Mouse (Mus musculus) forebrain, embryonic 12.5 days (tissue): ENCODE results near the gene Pitpnc1. TPM values are rescaled to one million over a fixed set of nuclear protein-coding genes. Genes with fewer than 3 reads are reported as not detected.

Experiments used
- ATAC-seq: fragments of 200-750 bp; cut with Nextera tagmentation; 2 replicates; pipeline ENCODE4 v1.8.0; 2017; ENCODE audit warnings: moderate TSS enrichment; ENCODE audit not compliant: low FRiP score
- H3K27ac ChIP-seq: fragments of 300-500 bp; sonication (generic); 2 replicates; pipeline ENCODE4 v1.5.1; 2016; ENCODE audit warnings: mild to moderate bottlenecking
- H3K27me3 ChIP-seq: fragments of 300-500 bp; sonication (generic); 2 replicates; pipeline ENCODE4 v1.6.1; 2016; ENCODE audit warnings: mild to moderate bottlenecking
- H3K36me3 ChIP-seq: fragments of 300-500 bp; sonication (generic); replicated peaks from 2 replicates; pipeline ENCODE4 v1.6.1; 2016; ENCODE audit warnings: mild to moderate bottlenecking
- H3K4me1 ChIP-seq: fragments of 300-500 bp; sonication (generic); 2 replicates; pipeline ENCODE4 v1.6.1; 2016
- H3K4me2 ChIP-seq: fragments of 300-500 bp; sonication (generic); 2 replicates; pipeline ENCODE4 v1.6.1; 2016; ENCODE audit warnings: mild to moderate bottlenecking, moderate library complexity
- H3K4me3 ChIP-seq: fragments of 300-500 bp; sonication (generic); replicated peaks from 2 replicates; pipeline ENCODE4 v1.5.1; 2016; ENCODE audit warnings: mild to moderate bottlenecking
- H3K9ac ChIP-seq: fragments of 300-500 bp; sonication (generic); 2 replicates; pipeline ENCODE4 v1.6.1; 2016; ENCODE audit warnings: mild to moderate bottlenecking
- H3K9me3 ChIP-seq: fragments of 300-500 bp; sonication (generic); 2 replicates; pipeline ENCODE4 v1.6.1; 2016
- WGBS: fragments of 180-500 bp; shearing (Covaris S2); methylation state at CpG from one replicate; pipeline ENCODE4 v1.1.7; 2016; 5-methylcytosine and 5-hydroxymethylcytosine counted together
- polyA plus RNA-seq: library from polyadenylated mRNA; unstranded; fragments of >200 nt; fragmentation: Nextera tagmentation; extraction: Ambion mirVana; gene quantifications from 2 replicates; pipeline ENCODE4 v1.2.1, GENCODE M21; 2016

Gene Pitpnc1
- polyA plus RNA-seq, 1 experiment from 2014 or later: 34.7 TPM

DNA sequence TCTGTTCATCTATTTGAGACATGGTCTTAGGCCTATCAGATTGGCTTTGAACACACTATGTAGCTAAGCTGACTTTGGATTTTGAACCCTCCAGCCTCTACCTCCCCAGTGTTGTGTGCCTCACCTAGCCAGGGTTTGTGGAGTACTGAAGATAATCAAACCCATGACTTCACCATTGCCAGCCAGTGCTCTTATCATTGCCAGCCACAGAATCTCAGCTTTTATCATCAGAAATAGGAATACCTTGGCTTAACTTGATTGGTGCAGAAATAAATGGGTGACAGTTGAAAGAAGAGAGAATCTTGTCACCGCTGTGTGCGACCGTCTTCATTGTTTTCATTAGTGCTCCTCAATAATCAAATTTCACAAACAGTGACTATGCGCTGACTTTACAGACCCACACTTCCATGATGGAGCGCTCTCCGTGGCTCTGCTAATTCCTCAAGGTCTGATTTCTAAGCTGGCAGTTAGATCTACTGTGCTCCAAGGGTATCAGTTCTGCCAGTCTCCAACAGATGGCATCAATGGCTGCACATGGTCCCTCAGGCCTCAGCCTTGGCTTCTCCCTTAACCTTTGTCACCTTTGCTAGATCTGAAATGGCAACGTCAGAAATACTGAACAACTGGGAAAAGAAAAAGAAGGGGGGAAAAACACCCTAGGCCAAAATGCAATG is 77.2 kb downstream of the Pitpnc1 start:
- H3K27me3 ChIP-seq: no peaks in the 10 kb centered on the region
- H3K27ac ChIP-seq: no peak overlapping the region
- 95% methylated on average over 7 of the region's 7 CpGs for WGBS
- peaks cover 43% of the 10 kb centered on the region for H3K4me1 ChIP-seq
- no peak overlapping the region for H3K4me2 ChIP-seq
- no peaks in the 10 kb centered on the region; the same call in 1 of the 2 replicates for H3K36me3 ChIP-seq
- no peaks in the 10 kb centered on the region for H3K9me3 ChIP-seq
- no peak for ATAC-seq
- H3K9ac ChIP-seq: no peak overlapping the region
- no peak overlapping the region for H3K4me3 ChIP-seq

- Histone ChIP-seq H3K4me1 (peaks cover 31% of the 10 kb centered on the region), H3K4me3 (no peak overlapping the region), H3K36me3 (no peaks in the 10 kb centered on the region; the same call in 1 of the 2 replicates), H3K9me3 (no peaks in the 10 kb centered on the region), H3K27me3 (no peaks in the 10 kb centered on the region), H3K9ac (no peak overlapping the region), H3K4me2 (peak overlapping the region; percentile 10; the same call in 1 of the 2 replicates), H3K27ac (peak overlapping the region; percentile 66)
- ATAC-seq: peak; percentile 68; the same call in 1 of the 2 replicates
- WGBS: 11% methylated on average over 2 of the region's 2 CpGs
Observed at GRCm38 (mm10) chr11:107390540-107390939, 80.0 kb downstream of the Pitpnc1 start.

DNA sequence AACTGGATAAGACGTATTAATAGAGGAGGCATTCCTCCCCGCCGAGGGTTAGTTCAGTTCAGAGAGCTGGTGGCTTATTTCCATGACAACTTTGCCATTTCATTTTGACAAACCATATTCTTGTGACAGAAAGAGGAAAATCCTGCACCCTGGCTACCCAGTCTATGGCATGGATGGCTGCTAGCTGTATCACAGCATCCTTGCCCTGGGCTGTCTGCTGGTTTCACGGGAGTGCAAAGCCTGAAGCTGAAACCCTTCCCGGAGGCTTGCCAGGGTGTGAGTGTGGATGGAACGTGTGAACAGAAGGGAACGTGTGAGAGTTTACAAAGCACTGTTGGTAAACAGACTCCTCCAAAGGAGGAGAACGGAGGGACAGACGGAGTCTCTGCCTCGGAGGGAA is 80.5 kb downstream of the Pitpnc1 start:
- H3K4me3 ChIP-seq: no peak overlapping the region
- H3K4me2 ChIP-seq: peak overlapping the region; percentile 10; the same call in 1 of the 2 replicates
- no peak overlapping the region for H3K9ac ChIP-seq
- peak overlapping the region; percentile 66 for H3K27ac ChIP-seq
- ATAC-seq: peak; percentile 24; the same call in 1 of the 2 replicates
- WGBS: 45% methylated on average over 10 of the region's 10 CpGs
- no peaks in the 10 kb centered on the region for H3K27me3 ChIP-seq
- peaks cover 31% of the 10 kb centered on the region for H3K4me1 ChIP-seq
- no peaks in the 10 kb centered on the region for H3K9me3 ChIP-seq
- no peaks in the 10 kb centered on the region; the same call in 1 of the 2 replicates for H3K36me3 ChIP-seq

GRCm38 (mm10) chr11:107386481-107386880 is 84.0 kb downstream of the Pitpnc1 start:
- Histone ChIP-seq H3K27me3 (no peaks in the 10 kb centered on the region), H3K4me1 (peaks cover 31% of the 10 kb centered on the region), H3K4me2 (no peak overlapping the region), H3K36me3 (no peaks in the 10 kb centered on the region), H3K9ac (no peak overlapping the region), H3K27ac (no peak overlapping the region), H3K9me3 (no peaks in the 10 kb centered on the region), H3K4me3 (no peak overlapping the region)
- 87% methylated on average over 10 of the region's 10 CpGs for WGBS
- no peak for ATAC-seq

DNA sequence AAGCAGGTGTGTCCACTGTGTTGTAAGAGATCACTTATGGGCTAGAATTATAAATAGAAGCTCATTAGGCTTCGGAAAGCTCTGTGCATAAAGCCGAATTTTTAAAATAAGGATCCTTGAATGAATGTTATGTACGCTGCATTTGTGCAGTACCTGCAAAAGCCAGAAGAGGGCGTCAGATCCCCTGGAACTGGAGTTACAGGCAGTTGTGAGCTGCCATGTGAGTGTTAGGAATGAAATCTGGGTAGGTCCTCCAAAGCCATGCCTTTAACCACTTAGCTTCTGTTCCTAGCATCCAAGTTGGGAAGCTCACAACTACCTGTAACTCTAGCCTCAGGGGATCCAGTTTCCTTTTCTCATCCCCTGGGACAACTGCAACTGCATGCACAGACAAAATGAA is 85.2 kb downstream of the Pitpnc1 start:
- Histone ChIP-seq H3K4me1 (peaks cover 21% of the 10 kb centered on the region), H3K9ac (no peak overlapping the region)

DNA sequence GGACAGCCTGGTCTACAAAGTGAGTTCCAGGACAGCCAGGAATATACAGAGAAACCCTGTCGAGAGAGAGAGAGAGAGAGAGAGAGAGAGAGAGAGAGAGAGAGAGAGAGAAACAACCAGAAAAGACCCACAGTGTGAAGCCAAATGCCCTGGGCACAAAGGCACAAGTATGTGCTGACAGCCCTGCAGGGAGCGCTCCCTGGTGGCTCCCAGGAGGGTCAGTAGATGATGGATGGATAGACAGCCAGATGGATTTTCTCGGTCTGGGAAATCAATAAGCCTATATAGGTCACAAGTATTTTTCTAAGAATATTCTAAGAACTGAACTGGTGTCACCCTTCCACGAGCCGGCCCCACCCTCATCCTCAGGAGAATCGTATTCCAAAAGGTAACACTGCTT is 86.5 kb downstream of the Pitpnc1 start:
- Histone ChIP-seq H3K9ac (no peak overlapping the region), H3K36me3 (no peaks in the 10 kb centered on the region)
- WGBS: 87% methylated on average over 6 of the region's 6 CpGs

More for the DNA sequence above, 85.2 kb downstream of the Pitpnc1 start:
- H3K27ac ChIP-seq: no peak overlapping the region
- ATAC-seq: no peak
- 59% methylated on average over 4 of the region's 4 CpGs for WGBS
- no peaks in the 10 kb centered on the region for H3K36me3 ChIP-seq
- no peak overlapping the region for H3K4me3 ChIP-seq
- no peaks in the 10 kb centered on the region for H3K27me3 ChIP-seq
- no peak overlapping the region for H3K4me2 ChIP-seq
- no peaks in the 10 kb centered on the region for H3K9me3 ChIP-seq

DNA sequence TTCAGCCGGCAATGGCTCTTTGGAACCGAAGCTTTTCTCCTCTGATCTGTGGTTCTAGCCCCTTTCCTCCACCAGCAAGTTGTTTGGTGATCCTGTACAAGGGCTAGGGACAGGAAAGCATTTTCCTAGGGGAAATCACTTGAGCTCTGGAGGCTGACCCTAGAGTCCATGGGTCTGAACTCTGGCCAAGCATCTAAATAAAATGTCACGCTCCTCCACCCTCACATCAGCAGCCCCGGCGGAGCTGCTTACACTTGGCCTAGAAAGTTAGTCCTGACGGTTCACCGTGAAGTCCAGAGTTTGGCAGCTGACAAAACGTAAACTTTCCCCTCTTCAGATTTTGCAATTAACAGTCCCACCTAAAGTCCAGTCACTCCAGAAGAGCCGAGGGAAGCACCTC is 90.5 kb downstream of the Pitpnc1 start:
- Histone ChIP-seq H3K9me3 (no peaks in the 10 kb centered on the region), H3K4me2 (no peak overlapping the region), H3K4me1 (peaks cover 9% of the 10 kb centered on the region; the same call in 1 of the 2 replicates)

More for the DNA sequence above, 86.5 kb downstream of the Pitpnc1 start:
- Histone ChIP-seq H3K9me3 (no peaks in the 10 kb centered on the region), H3K4me3 (no peak overlapping the region), H3K4me1 (peaks cover 7% of the 10 kb centered on the region; the same call in 1 of the 2 replicates), H3K27me3 (no peaks in the 10 kb centered on the region), H3K27ac (no peak overlapping the region), H3K4me2 (no peak overlapping the region)
- no peak for ATAC-seq

DNA sequence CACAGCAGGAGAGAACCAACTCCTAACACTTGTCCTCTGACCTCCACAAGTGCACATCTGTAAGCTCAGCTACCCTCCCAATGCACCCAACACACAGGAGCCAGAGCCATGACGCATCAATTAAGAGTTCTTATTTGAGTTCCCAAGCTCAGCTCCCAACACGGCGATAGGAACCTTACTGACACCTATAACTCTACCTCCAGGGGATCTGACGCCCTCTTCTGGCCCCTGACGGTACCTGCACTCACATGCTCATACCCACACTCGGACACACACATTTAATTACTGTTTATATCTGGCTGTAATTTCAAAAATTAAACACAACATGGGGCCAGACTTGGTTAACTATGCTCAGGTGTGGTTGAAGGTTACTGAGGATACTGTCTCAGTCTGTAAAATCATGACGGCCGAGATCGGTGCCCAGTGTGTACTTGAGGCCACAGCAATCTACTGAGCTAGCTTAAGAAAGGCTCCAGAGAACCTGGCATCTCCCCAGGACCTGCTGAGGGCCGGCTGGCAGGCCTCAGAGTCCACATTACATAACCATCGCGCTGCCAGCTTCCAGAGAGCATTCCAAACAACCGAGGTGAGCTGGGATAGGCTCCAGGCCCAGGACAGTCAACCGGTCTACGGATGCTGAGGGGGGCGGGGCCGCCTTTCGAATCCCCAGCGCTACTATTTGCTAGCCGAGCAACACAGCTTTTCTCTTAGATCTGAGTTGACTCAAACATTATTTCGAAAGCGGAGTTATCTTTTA is 91.2 kb downstream of the Pitpnc1 start:
- no peaks in the 10 kb centered on the region for H3K36me3 ChIP-seq
- H3K9me3 ChIP-seq: no peaks in the 10 kb centered on the region
- no peak overlapping the region for H3K4me2 ChIP-seq
- ATAC-seq: no peak
- 92% methylated on average over 22 of the region's 22 CpGs for WGBS
- no peak overlapping the region for H3K27ac ChIP-seq
- no peak overlapping the region for H3K4me3 ChIP-seq
- peaks cover 9% of the 10 kb centered on the region; the same call in 1 of the 2 replicates for H3K4me1 ChIP-seq
- no peak overlapping the region for H3K9ac ChIP-seq
- no peaks in the 10 kb centered on the region for H3K27me3 ChIP-seq

More for the DNA sequence above, 90.5 kb downstream of the Pitpnc1 start:
- 87% methylated on average over 9 of the region's 9 CpGs for WGBS
- H3K4me3 ChIP-seq: no peak overlapping the region
- no peaks in the 10 kb centered on the region for H3K36me3 ChIP-seq
- no peak for ATAC-seq
- H3K9ac ChIP-seq: no peak overlapping the region
- no peak overlapping the region for H3K27ac ChIP-seq
- H3K27me3 ChIP-seq: no peaks in the 10 kb centered on the region

GRCm38 (mm10) chr11:107377326-107377725 is 93.2 kb downstream of the Pitpnc1 start:
- no peaks in the 10 kb centered on the region for H3K36me3 ChIP-seq
- ATAC-seq: no peak
- 97% methylated on average over 6 of the region's 6 CpGs for WGBS
- H3K27ac ChIP-seq: no peak overlapping the region
- H3K4me1 ChIP-seq: peaks cover 16% of the 10 kb centered on the region
- no peaks in the 10 kb centered on the region for H3K27me3 ChIP-seq
- H3K9ac ChIP-seq: no peak overlapping the region
- no peaks in the 10 kb centered on the region for H3K9me3 ChIP-seq
- H3K4me2 ChIP-seq: no peak overlapping the region
- H3K4me3 ChIP-seq: no peak overlapping the region

GRCm38 (mm10) chr11:107376272-107376671 is 94.2 kb downstream of the Pitpnc1 start:
- Histone ChIP-seq H3K27ac (peak overlapping the region; percentile 11; the same call in 1 of the 2 replicates), H3K4me1 (peaks cover 18% of the 10 kb centered on the region), H3K4me3 (no peak overlapping the region), H3K4me2 (no peak overlapping the region), H3K27me3 (no peaks in the 10 kb centered on the region), H3K36me3 (no peaks in the 10 kb centered on the region), H3K9me3 (no peaks in the 10 kb centered on the region), H3K9ac (no peak overlapping the region)
- no peak for ATAC-seq
- 73% methylated on average over 12 of the region's 12 CpGs for WGBS

DNA sequence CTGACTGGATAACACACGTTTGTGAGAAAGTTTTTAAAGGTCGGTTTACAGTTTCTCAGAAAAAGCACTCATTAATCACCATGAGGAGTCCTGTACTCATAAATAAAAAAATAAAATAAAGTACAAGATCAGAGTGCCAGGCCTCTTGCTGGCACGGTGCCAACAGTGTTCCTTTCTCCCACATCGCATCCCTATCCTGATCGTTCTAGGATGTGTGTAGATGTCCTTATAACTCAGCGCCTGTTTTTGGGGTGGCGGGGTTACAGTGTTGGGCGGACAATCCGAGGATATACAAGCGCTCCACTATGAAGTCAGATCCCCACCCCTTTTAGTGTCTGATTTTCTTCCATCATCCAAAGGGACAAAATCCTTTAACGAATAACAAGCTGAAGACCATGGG is 94.7 kb downstream of the Pitpnc1 start:
- Histone ChIP-seq H3K4me1 (peaks cover 21% of the 10 kb centered on the region), H3K9ac (no peak overlapping the region), H3K9me3 (no peaks in the 10 kb centered on the region), H3K4me3 (no peak overlapping the region), H3K4me2 (no peak overlapping the region), H3K27ac (no peak overlapping the region), H3K27me3 (no peaks in the 10 kb centered on the region), H3K36me3 (no peaks in the 10 kb centered on the region)
- ATAC-seq: no peak
- WGBS: 94% methylated on average over 11 of the region's 11 CpGs

GRCm38 (mm10) chr11:107373569-107373968 is 96.9 kb downstream of the Pitpnc1 start:
- no peak for ATAC-seq
- Histone ChIP-seq H3K27ac (no peak overlapping the region), H3K9me3 (no peaks in the 10 kb centered on the region), H3K4me3 (no peak overlapping the region), H3K27me3 (no peaks in the 10 kb centered on the region), H3K36me3 (no peaks in the 10 kb centered on the region), H3K9ac (no peak overlapping the region), H3K4me1 (peaks cover 24% of the 10 kb centered on the region), H3K4me2 (no peak overlapping the region)
- 93% methylated on average over 6 of the region's 6 CpGs for WGBS
